Mouse (Mus musculus) frontal cortex, postnatal 14 days (tissue): ENCODE measurements around the gene Skap2.

ENCODE experiments used
- DNase-seq, 2 experiments: peaks; one replicate each; pipeline ENCODE4 v3.0.0; 2022; ENCODE audit warnings: low spot score in 2 of 2

Gene Skap2

DNA sequence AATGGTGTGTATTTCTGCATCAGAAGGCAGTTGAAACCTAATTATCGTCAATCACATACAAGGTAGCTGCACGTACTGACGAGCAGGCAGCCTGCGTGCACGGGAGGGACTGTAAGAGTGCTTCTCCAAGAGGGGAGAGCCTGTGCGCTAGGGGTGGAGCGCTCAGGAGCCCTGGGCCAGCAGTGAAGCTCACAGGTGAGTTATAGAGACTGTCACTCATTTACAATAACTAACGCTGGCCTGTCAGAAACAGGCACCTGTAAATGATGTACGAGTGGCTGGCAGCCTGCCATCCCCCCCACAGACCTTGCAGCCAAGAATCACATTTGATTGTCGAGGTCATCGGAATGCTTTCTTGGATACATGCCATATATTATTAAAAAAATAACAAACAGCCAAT lies 168.2 kb downstream of the Skap2 start:
- DNase-seq: no peak

GRCm38 (mm10) chr6:51843081-51843480 lies 169.3 kb downstream of the Skap2 start:
- no peak for DNase-seq

- DNase-seq: no peak
These were observed 174.2 kb downstream of the Skap2 start for GRCm38 (mm10) chr6:51838177-51838576.

DNA sequence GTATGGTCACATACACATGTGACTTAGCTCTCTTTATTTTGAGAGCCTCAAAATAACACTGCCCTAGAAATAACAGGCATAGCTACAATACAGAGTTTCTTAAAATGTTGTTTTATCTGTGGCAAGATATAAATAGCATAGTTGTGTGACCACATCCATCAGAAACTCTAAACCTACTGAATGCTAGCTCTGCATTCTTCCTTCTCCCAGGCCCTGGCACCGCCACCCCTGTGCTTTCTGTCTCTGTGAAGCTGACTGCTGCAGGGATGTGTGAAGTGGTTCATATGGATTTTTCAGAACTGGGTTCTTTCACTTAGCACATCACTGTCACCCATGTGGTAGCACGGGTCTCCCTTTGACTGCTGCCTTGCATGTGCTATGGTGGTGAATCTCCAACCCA lies 179.0 kb downstream of the Skap2 start:
- no peak for DNase-seq

DNA sequence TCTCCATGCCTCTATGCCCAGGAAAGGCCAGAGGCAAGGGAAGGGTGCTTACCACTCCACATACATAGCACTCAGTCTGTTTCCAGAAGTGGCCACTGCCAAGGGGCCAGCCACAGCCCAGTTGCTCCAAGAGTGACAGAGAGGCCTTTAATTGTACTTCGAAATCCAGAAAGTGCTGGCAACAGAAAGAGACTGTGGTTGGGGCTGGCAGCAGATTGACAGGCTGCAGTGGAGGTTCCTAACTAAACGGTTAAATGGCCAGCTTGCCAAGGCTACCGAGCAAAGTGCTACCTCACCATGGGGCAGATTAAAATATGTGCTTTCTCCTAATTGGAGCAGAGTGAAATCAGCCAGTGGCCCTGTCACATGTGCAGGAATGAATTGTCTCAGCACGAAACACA lies 186.7 kb downstream of the Skap2 start:
- DNase-seq: no peak

GRCm38 (mm10) chr6:51824136-51824830 lies 188.1 kb downstream of the Skap2 start:
- no peak for DNase-seq

DNA sequence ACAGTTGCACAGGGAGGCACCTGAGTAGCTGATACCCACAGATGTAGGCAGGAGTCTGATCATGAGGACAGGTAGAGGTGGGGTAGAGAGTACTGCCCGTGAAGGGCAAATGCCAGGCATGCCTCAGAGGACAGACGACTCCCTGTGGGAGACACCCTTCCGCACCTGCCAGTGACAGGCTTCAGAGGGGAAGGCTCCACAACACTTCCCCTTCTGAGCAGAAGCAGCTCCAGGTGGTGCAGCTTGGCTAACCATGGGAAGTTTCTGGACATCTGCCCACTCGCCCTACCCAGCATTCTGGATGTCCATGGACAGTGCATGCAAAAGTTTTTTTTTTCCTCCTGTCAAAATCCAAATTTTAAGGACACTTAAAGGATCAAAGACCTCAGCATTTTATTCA lies 190.3 kb downstream of the Skap2 start:
- no peak for DNase-seq

DNA sequence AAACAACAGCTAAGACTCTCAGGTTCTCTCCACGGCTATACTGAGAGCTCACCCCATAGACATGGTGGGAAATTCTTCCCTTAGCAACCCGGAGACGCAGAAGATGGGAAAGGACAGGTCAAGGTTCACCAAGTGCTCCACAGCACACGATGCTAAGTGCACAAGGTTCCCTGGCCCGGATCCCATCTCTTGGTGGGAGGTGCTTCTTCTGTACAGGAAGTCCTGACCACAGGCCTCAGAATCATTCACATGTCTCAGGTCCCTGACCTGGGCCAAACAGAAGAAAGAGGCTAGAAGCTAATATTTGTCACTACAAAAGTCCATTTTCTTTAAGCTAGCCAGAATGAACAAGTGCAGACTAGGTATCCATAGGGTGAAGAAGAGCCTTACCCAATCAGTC lies 191.5 kb downstream of the Skap2 start:
- no peak for DNase-seq

DNA sequence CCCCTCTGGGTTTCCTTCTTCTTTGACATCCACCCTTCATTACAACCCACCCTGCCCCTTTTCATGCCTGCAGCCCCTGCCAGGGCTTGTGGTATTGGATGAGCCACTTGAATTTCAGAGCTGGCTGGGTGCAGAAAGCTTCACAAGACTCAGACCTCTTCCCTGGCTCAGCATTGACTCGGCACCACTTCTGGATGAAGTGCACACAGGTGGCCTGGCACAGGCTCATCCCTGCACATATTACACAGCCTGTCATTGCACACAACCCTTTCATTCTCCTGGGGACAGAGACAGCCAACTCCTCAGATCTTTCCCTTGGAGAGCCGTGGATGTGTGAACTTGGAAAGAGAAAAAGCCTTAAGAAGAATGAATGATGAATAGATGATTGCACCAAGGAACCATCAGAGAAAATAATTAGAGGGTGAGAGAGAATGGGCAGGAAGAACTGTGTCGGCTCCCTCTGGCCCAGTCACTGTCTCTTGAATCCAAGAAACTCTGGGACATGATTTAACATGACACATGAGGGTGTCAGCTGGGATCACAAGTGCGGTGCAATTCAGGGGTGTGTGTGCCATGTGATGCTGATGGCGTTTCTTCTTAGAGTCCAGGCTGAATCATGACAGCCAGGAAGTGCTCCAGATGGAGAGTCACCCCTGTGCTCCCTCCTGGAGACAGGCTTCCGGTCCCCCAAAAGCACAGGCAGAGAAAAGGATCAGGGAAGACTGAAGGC lies 195.3 kb downstream of the Skap2 start:
- no peak for DNase-seq

DNA sequence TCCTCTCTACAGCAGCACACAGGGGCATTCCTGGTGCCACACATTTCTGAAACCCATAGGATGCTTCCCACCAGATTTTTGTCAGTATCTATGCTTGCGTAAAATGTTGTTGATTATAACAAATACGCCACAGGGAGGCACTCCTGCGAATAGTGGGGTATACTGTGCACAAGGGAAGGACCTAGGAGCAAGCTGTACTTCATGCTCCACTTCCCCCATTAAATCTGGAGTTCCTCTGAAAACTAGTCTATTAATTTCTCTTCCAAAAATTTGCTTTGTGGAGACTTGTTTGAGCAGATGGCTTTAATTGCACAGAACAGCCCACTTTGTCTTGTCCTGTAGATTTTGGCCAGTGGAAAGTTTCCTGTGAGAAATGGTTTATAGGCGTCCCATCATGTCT lies 201.4 kb downstream of the Skap2 start:
- DNase-seq: no peak

DNA sequence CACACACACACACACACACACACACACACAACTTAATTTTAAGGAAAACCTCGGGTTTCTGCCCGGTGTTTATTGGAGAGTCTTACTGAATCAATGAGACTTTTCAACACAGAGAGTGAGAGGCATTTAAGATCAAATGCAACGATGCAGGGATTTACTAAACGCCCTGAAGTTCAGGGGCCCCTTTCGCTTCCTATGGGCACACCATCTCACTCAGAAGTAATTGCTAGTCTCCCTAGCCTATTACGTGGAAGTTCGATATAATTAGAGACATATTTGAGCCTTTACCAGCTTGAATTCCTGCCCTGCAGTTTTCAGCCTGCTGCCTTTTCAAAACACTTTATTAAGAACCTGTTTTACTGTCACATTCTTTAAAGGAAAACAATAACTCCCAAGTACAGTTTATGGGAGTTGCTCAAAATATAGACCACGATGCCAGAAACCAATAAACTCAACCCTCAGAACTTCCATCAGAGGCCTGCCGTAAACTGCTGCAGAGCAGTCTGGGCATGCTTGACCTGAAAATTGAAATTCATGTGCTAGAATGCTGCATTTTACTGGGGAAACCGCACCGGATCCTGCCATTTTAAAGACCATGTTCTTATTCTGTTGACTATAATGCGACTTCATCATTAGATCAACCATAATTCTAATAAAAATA lies 203.1 kb downstream of the Skap2 start:
- no peak for DNase-seq

- no peak for DNase-seq
These were observed 204.3 kb downstream of the Skap2 start for GRCm38 (mm10) chr6:51808011-51808410.
